In genomic region chr14:3049513-3049800, GRCm38 (mm10) we compare ENCODE assay signal across 10 mouse cellular contexts. TPM values are rescaled to one million over a fixed set of nuclear protein-coding genes. Genes with fewer than 3 reads are reported as not detected.
A peak's percentile ranks its signal among the peaks of the same experiment; 100 is the strongest.
DNase-seq lines count a peak whose midpoint lies in the region; ATAC-seq and TF ChIP-seq lines count a peak whose summit lies in the region.
"Not testable (repeated sequence)": the region's sequence is repeated elsewhere in the genome, so short reads cannot be mapped to it uniquely, and the experiment has no call there.
"Had no signal": no experiment of that assay in that cellular context is flagged by ENCODE, and none has a peak within 500 bp of the region (broad histone marks: within the 10 kb centered on the region; RNA-seq: fewer than 3 reads in every experiment).

No protein-coding gene starts in this region.

- not testable (repeated sequence) for ATAC-seq in embryonic facial prominence, embryonic 11.5 days (replicated peaks; ENCODE audit: insufficient number of reproducible peaks, low FRiP score, low TSS enrichment, low read depth); lung, embryonic 14.5 days (ENCODE audit: insufficient read depth); neural tube, embryonic 15.5 days (ENCODE audit: low FRiP score)

- H3K27me3 ChIP-seq in embryonic facial prominence, embryonic 11.5 days (ENCODE audit: control insufficient read depth, insufficient read depth, low read length); heart, adult 2 months (ENCODE audit: control insufficient read depth, insufficient read depth, low read length); lung, embryonic 14.5 days (ENCODE audit: insufficient read depth, low read length); neural tube, embryonic 15.5 days (replicated peaks): not testable (repeated sequence)

- not testable (repeated sequence) for H3K4me1 ChIP-seq in embryonic facial prominence, embryonic 11.5 days (ENCODE audit: control insufficient read depth, insufficient read depth, low read length); heart, adult 2 months (ENCODE audit: control insufficient read depth, insufficient read depth, low read length); lung, embryonic 14.5 days (ENCODE audit: insufficient read depth); neural tube, embryonic 15.5 days

- not testable (repeated sequence) for H3K79me2 ChIP-seq in heart, adult 2 months (replicated peaks; ENCODE audit: control insufficient read depth, insufficient read depth, low read length)

- not testable (repeated sequence) for TF ChIP-seq EP300 in heart, adult 2 months (IDR thresholded peaks at IDR 0.05; ENCODE audit: insufficient read depth, low read depth, low read length)

- TF ChIP-seq POLR2A in heart, adult 2 months (IDR thresholded peaks at IDR 0.05; ENCODE audit: insufficient read depth, low read depth, low read length), result not testable (repeated sequence)

- intact Hi-C loops in heart, adult 2 months (cut with DNase I), result not testable (repeated sequence)

- TF ChIP-seq CTCF in heart, adult 2 months (IDR thresholded peaks at IDR 0.05); lung, embryonic 14.5 days (IDR thresholded peaks at IDR 0.05; ENCODE audit: low read depth): not testable (repeated sequence)

- not testable (repeated sequence) for H3K9me3 ChIP-seq in embryonic facial prominence, embryonic 11.5 days (replicated peaks; ENCODE audit: control insufficient read depth, low read length); lung, embryonic 14.5 days (ENCODE audit: low read depth, low read length); neural tube, embryonic 15.5 days (replicated peaks)

- not testable (repeated sequence) for H3K27ac ChIP-seq in embryonic facial prominence, embryonic 11.5 days (replicated peaks; ENCODE audit: low read depth, low read length); heart, adult 2 months; lung, embryonic 14.5 days (ENCODE audit: low read depth); neural tube, embryonic 15.5 days (replicated peaks)

- WGBS in embryonic facial prominence, embryonic 11.5 days, result 0% methylated on average over 13 of the region's 20 CpGs
- under 1% methylated on average over 17 of the region's 20 CpGs for WGBS in heart, adult 2 months
- WGBS in lung, embryonic 14.5 days, result under 1% methylated on average over 13 of the region's 20 CpGs
- WGBS in neural tube, embryonic 15.5 days, result under 1% methylated on average over 16 of the region's 20 CpGs

- H3K9ac ChIP-seq in embryonic facial prominence, embryonic 11.5 days (replicated peaks; ENCODE audit: low read length), result peak overlapping the region; percentile 55; the same call in 1 of the 2 replicates
- H3K9ac ChIP-seq in heart, adult 2 months (ENCODE audit: low read depth, low read length), result peak overlapping the region; percentile 49
- not testable (repeated sequence) for H3K9ac ChIP-seq in lung, embryonic 14.5 days
- H3K9ac ChIP-seq in neural tube, embryonic 15.5 days (replicated peaks), result peak overlapping the region; percentile 60

- H3K4me2 ChIP-seq in embryonic facial prominence, embryonic 11.5 days (ENCODE audit: low read depth, low read length), result peak overlapping the region; percentile 54
- peak overlapping the region; percentile 63 for H3K4me2 ChIP-seq in lung, embryonic 14.5 days
- peak overlapping the region; percentile 71 for H3K4me2 ChIP-seq in neural tube, embryonic 15.5 days

- not testable (repeated sequence) for H3K36me3 ChIP-seq in embryonic facial prominence, embryonic 11.5 days (replicated peaks; ENCODE audit: control insufficient read depth, insufficient read depth, low read depth, low read length); heart, adult 2 months (ENCODE audit: control insufficient read depth, insufficient read depth, low read length); lung, embryonic 14.5 days (ENCODE audit: insufficient read depth); neural tube, embryonic 15.5 days

- peak; percentile 13 for DNase-seq in adrenal gland, postnatal 25 days
- DNase-seq in embryonic facial prominence, embryonic 11.5 days (ENCODE audit: low spot score), result peak; percentile 4
- peak in 1 of 2 experiments; percentile 23 for DNase-seq in heart, adult 2 months
- peak; percentile 0 for DNase-seq in induced T-regulatory cell, adult 2 months (ENCODE audit: low read depth)
- DNase-seq in left cerebral cortex, adult 18-20 months (ENCODE audit: low spot score in 2 of 2), result peak; percentile 1 to 2
- DNase-seq in lung, embryonic 14.5 days, result peak; percentile 2
- DNase-seq in urinary bladder, postnatal 36 days (ENCODE audit: low spot score in 2 of 2), result peak; percentile 4 to 10

- H3K4me3 ChIP-seq in embryonic facial prominence, embryonic 11.5 days (ENCODE audit: low read depth, low read length), result peak overlapping the region; percentile 43
- H3K4me3 ChIP-seq in heart, adult 2 months, result peak overlapping the region; percentile 30
- H3K4me3 ChIP-seq in lung, embryonic 14.5 days (ENCODE audit: low read depth, low read length), result peak overlapping the region; percentile 42
- peak overlapping the region; percentile 53 for H3K4me3 ChIP-seq in neural tube, embryonic 15.5 days (replicated peaks)

RNA-seq across cellular contexts. Expression of gene Gm2897, which starts 0.4 kb away (rescaled TPM):
- 0.18 TPM in 1 of 2 replicates, not detected in the other for total RNA-seq in adrenal gland, postnatal 25 days (2021)
- 4.6 and 5.1 TPM in 2 replicates for polyA plus RNA-seq in embryonic facial prominence, embryonic 11.5 days (2014; fragmentation: Nextera tagmentation; extraction: Ambion mirVana)
- total RNA-seq in heart, adult 2 months (2021), result under 1 TPM in 1 of 2 experiments, not detected in 1; 0.27 TPM
- polyA plus RNA-seq in heart, adult 2 months (2012; rRNA removed), result 0.27 and 1.4 TPM in 2 replicates
- under 1 TPM; 0.52 to 0.56 TPM for total RNA-seq in left cerebral cortex, adult 18-20 months (2021)
- 1.9 and 2.7 TPM in 2 replicates for polyA plus RNA-seq in lung, embryonic 14.5 days (2014; fragmentation: Nextera tagmentation; extraction: Ambion mirVana)
- polyA plus RNA-seq in neural tube, embryonic 15.5 days (2015; fragmentation: Nextera tagmentation; extraction: Ambion mirVana), result 11.8 and 16.0 TPM in 2 replicates
- total RNA-seq: MEL had no signal

RNA-seq across cellular contexts. Expression of gene Gm2888, which starts 19.7 kb away (rescaled TPM):
- not detected in 2 replicates for total RNA-seq in adrenal gland, postnatal 25 days (2021)
- polyA plus RNA-seq in embryonic facial prominence, embryonic 11.5 days (2014; fragmentation: Nextera tagmentation; extraction: Ambion mirVana), result 0.11 TPM in 1 of 2 replicates, not detected in the other
- not detected for total RNA-seq in heart, adult 2 months (2021)
- not detected in 2 replicates for polyA plus RNA-seq in heart, adult 2 months (2012; rRNA removed)
- not detected for total RNA-seq in left cerebral cortex, adult 18-20 months (2021)
- not detected in 2 replicates for polyA plus RNA-seq in lung, embryonic 14.5 days (2014; fragmentation: Nextera tagmentation; extraction: Ambion mirVana)
- not detected in 2 replicates for polyA plus RNA-seq in neural tube, embryonic 15.5 days (2015; fragmentation: Nextera tagmentation; extraction: Ambion mirVana)
- total RNA-seq: layer of hippocampus, adult 18-20 months; MEL had no signal
